Mouse (Mus musculus): ENCODE data around the gene Islr.

- no peak for TF ChIP-seq CTCF (IDR thresholded peaks at IDR 0.05; ENCODE audit: extremely low read depth, insufficient read depth, low read length)
- no peak for TF ChIP-seq POLR2A (IDR thresholded peaks at IDR 0.05; ENCODE audit: extremely low read depth, insufficient read depth, low read length)
Observed at GRCm38 (mm10) chr9:58201861-58202549, 2.1 kb downstream of the Islr start.

Data from cortical plate, adult 2 months (tissue).